Mouse (Mus musculus) G1E (cell line): ENCODE measurements around the gene Fry. TPM values are rescaled to one million over a fixed set of nuclear protein-coding genes. Genes with fewer than 3 reads are reported as not detected.

Experiments used
- ATAC-seq: 2 replicates; pipeline ENCODE4 v1.8.0; 2016; ENCODE audit warnings: mild to moderate bottlenecking; ENCODE audit not compliant: insufficient number of reproducible peaks, poor library complexity, low FRiP score, severe bottlenecking; ENCODE audit errors: extremely low read depth
- DNase-seq: peaks from one replicate; pipeline ENCODE4 v3.0.0; 2012; ENCODE audit warnings: low spot score
- H3K27me3 ChIP-seq: 2 replicates; pipeline ENCODE4 v1.6.1; 2012; ENCODE audit warnings: mild to moderate bottlenecking, low read length, inconsistent platforms; ENCODE audit not compliant: insufficient read depth
- H3K36me3 ChIP-seq: replicated peaks from 2 replicates; pipeline ENCODE3; 2012; ENCODE audit warnings: mild to moderate bottlenecking, inconsistent platforms
- H3K4me1 ChIP-seq: 2 replicates; pipeline ENCODE4 v1.6.1; 2012; ENCODE audit warnings: low read depth, low read length, inconsistent platforms, mixed read lengths; ENCODE audit not compliant: insufficient read depth
- H3K4me3 ChIP-seq: 2 replicates; pipeline ENCODE4 v1.5.1; 2012; ENCODE audit warnings: low read depth, mild to moderate bottlenecking, inconsistent platforms, low read length, moderate library complexity, mixed read lengths
- H3K9me3 ChIP-seq: replicated peaks from 2 replicates; pipeline ENCODE4 v1.6.1; 2012; ENCODE audit warnings: inconsistent platforms
- CTCF ChIP-seq: IDR thresholded peaks from 2 replicates; pipeline ENCODE4 v1.5.1; 2012; ENCODE audit warnings: low read depth, low read length, inconsistent platforms, mixed read lengths
- GATA1 ChIP-seq: IDR thresholded peaks from 2 replicates; pipeline ENCODE4 v1.6.1; 2012; ENCODE audit warnings: borderline replicate concordance, low read length, inconsistent platforms, mixed read lengths
- GATA2 ChIP-seq: IDR thresholded peaks from 2 replicates; pipeline ENCODE4 v1.6.1; 2012; ENCODE audit warnings: low read depth, low read length, inconsistent platforms, borderline replicate concordance
- POLR2AphosphoS5 ChIP-seq: IDR thresholded peaks from 2 replicates; pipeline ENCODE4 v1.6.1; 2012; ENCODE audit warnings: low read depth, low read length, inconsistent platforms; ENCODE audit not compliant: insufficient replicate concordance
- TAL1 ChIP-seq: conservative IDR thresholded peaks from 2 replicates; pipeline ENCODE4 v1.6.1; 2012; ENCODE audit warnings: low read depth, low read length, inconsistent platforms, mixed read lengths
- polyA plus RNA-seq: library from polyadenylated mRNA; stranded (reverse); fragments of >175 nt; gene quantifications from 2 replicates; pipeline ENCODE4 v1.2.3, GENCODE M21; 2012
- total RNA-seq, 2 experiments: library from RNA; stranded (forward) in 1 of 2; stranded (reverse) in 1 of 2; fragments of 200-1000 nt in 1 of 2; fragments of >200 nt in 1 of 2; fragmentation: Nextera tagmentation in 1 of 2; gene quantifications; 2 replicates each; pipeline ENCODE4 v1.2.3; 2014 to 2017

The Fry gene
- total and polyA plus RNA-seq, 3 experiments: 2.6 to 5.5 (median 2.7) TPM

DNA sequence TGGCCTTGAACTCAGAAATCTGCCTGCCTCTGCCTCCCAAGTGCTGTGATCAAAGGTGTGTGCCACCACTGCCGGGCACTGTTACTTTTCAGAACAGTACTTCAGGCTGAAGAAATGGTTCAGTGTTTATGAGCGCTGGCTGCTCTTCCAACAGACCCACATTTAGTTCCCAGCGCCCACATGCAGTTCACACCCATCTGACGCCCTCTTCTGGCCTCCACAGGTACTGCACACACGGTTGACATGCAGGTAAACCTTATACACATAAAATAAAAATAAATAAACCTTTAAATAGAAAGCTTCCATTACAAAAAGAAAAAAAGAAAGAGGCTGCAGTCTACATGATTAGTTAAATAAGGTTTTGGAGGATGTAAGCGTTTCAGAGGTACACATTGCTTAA is 88.3 kb downstream of the Fry start:
- ATAC-seq: no peak
- peaks cover 46% of the 10 kb centered on the region for H3K9me3 ChIP-seq

DNA sequence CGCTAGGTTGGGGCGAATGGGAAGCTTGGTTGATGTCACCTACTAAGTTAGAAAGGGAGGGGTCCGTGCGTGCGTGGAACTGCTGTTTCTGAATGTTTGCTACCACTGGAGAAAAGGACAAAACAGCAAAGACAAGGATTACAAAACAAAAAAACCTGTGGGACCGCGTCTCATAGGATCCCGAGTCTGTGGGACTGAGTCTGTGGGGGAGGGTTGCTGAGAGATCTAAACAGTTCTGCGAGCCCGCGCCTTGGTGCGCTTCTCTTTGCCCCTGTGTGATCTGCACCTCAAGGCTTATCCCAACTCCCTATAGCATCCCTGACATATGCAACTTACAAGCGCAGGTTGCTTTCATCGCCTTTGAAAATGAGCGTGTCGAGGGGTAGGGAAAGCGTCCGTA is 89.2 kb downstream of the Fry start:
- Histone ChIP-seq H3K36me3 (no peaks in the 10 kb centered on the region), H3K4me1 (no peaks in the 10 kb centered on the region), H3K9me3 (peaks cover 47% of the 10 kb centered on the region), H3K4me3 (no peak overlapping the region), H3K27me3 (no peaks in the 10 kb centered on the region)
- TF ChIP-seq POLR2AphosphoS5: no peak
- no peak for TF ChIP-seq TAL1
- ATAC-seq (no peak), DNase-seq (no peak)

More for the DNA sequence above, 88.3 kb downstream of the Fry start:
- no peak for DNase-seq
- TF ChIP-seq GATA2 (no peak), TAL1 (no peak), CTCF (no peak), POLR2AphosphoS5 (no peak), GATA1 (no peak)
- no peak overlapping the region for H3K4me3 ChIP-seq
- no peaks in the 10 kb centered on the region for H3K4me1 ChIP-seq
- no peaks in the 10 kb centered on the region for H3K36me3 ChIP-seq
- H3K27me3 ChIP-seq: no peaks in the 10 kb centered on the region

DNA sequence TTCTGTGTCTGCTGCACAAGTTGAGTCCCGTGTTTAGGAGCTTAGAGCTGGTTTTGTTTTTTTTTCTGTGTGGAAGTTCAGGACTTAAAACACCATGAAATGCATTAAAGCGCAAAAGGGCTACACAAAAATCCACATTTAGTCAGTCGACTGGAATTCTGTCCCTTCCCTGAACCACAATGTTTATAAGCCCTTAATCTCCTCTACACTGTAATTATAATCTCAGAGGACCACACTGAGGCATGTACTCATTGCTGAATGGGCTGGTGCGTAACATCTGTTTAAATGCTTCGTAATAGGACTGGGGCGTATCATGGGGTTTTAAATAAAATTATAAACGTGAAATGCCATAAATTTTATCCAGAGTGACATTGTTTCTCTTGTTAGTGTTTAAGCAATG is 89.6 kb downstream of the Fry start:
- TF ChIP-seq POLR2AphosphoS5 (no peak), GATA1 (no peak), GATA2 (no peak), CTCF (no peak), TAL1 (no peak)
- H3K9me3 ChIP-seq: peaks cover 47% of the 10 kb centered on the region
- H3K4me3 ChIP-seq: no peak overlapping the region

DNA sequence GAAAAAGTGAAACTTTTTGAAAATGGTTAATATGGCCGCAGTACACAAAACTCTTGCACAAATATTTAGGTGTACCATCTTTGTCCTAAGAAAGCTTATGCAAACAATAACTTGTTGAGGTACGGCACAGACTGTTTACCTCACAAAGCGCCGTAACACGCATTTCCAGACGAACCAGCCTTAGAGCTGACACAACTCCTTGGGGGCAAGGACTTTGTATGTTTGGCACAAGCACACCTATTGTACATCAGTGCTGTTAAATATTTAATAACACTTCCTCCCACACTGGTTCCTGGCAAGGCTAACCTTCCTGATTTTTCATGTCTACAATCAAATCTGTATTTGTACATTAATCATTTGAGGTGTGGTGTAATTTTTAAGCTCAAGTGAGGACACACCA is 95.6 kb downstream of the Fry start:
- Histone ChIP-seq H3K4me1 (no peaks in the 10 kb centered on the region), H3K36me3 (no peaks in the 10 kb centered on the region), H3K9me3 (peaks cover 45% of the 10 kb centered on the region), H3K27me3 (no peaks in the 10 kb centered on the region), H3K4me3 (no peak overlapping the region)
- TF ChIP-seq TAL1: no peak
- no peak for TF ChIP-seq POLR2AphosphoS5
- no peak for TF ChIP-seq GATA2
- no peak for TF ChIP-seq GATA1
- TF ChIP-seq CTCF: no peak
- DNase-seq (no peak), ATAC-seq (no peak)

More for the DNA sequence above, 89.6 kb downstream of the Fry start:
- no peaks in the 10 kb centered on the region for H3K36me3 ChIP-seq
- no peaks in the 10 kb centered on the region for H3K4me1 ChIP-seq
- no peak for ATAC-seq
- DNase-seq: no peak
- H3K27me3 ChIP-seq: no peaks in the 10 kb centered on the region

DNA sequence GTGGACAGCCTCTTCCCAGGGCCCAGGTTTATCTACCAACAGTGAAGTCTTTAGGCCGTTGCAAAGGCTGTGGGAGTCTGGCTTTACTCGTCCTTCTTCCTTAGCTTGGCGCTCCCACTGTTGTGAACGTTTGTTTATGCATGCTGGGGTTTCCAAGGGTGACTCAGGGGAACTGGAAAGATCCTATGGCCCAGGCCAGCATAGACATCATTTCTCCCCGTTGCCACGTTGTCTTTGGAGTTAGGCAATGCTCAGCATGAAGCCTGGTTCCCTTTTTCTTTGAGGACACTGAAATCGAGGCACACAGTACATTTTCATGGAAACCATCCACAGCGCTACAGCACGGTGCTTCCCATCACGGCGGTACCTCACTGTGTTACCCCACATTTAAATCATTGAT is 97.6 kb downstream of the Fry start:
- Histone ChIP-seq H3K4me1 (no peaks in the 10 kb centered on the region), H3K4me3 (no peak overlapping the region), H3K36me3 (no peaks in the 10 kb centered on the region), H3K9me3 (peaks cover 46% of the 10 kb centered on the region), H3K27me3 (no peaks in the 10 kb centered on the region)
- DNase-seq (no peak), ATAC-seq (no peak)
- TF ChIP-seq GATA1 (no peak), TAL1 (no peak), POLR2AphosphoS5 (no peak), CTCF (no peak), GATA2 (no peak)

DNA sequence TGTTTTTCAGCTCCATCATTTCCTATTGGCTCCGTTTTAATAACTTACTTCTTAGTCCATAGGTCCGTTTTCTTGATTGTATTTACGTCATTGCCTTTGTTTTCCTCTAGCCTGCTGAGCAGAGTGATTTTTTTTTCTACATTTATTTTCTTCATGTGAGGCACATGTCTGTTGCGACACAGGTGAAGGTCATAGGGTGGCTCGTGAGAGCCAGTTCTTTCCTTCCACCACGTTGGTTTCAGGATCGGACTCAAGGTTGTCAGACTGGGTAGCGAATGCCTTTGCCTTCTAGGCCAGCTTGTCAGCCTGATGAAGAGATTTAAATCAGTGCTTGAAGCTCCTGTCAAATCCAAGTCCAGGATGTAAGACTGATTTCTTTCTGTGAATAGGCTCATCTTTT is 101.0 kb downstream of the Fry start:
- Histone ChIP-seq H3K9me3 (peaks cover 54% of the 10 kb centered on the region), H3K4me3 (no peak overlapping the region), H3K36me3 (no peaks in the 10 kb centered on the region), H3K4me1 (no peaks in the 10 kb centered on the region), H3K27me3 (no peaks in the 10 kb centered on the region)
- ATAC-seq (no peak), DNase-seq (no peak)
- TF ChIP-seq GATA2 (no peak), GATA1 (no peak), CTCF (no peak), TAL1 (no peak), POLR2AphosphoS5 (no peak)

DNA sequence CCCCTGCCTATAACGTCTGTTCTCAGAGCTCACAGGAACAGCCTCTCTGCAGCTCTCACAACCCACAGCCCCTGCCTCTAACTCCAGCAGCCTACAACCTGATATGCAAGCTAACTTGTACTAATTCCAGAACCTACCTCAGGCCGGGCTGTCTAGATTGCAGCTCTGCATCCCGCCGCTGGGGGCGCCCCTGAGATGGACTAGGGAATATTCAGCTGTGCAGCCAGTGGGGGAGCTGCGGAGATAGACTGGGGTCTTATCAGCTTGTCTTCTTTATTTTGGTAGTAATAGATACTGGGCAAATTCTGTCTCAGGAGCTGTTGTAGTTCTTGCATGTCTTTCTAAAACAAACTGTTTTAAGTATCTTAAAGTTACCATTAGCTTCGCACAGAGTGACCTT is 101.9 kb downstream of the Fry start:
- TF ChIP-seq POLR2AphosphoS5 (no peak), CTCF (no peak), GATA2 (no peak), GATA1 (no peak), TAL1 (no peak)
- Histone ChIP-seq H3K4me1 (no peaks in the 10 kb centered on the region), H3K36me3 (no peaks in the 10 kb centered on the region), H3K4me3 (no peak overlapping the region), H3K27me3 (no peaks in the 10 kb centered on the region), H3K9me3 (peaks cover 59% of the 10 kb centered on the region)
- no peak for ATAC-seq
- DNase-seq: no peak
